Mouse (Mus musculus) G1E (cell line): ENCODE measurements around the gene Slc25a33. TPM values are rescaled to one million over a fixed set of nuclear protein-coding genes. Genes with fewer than 3 reads are reported as not detected.

ENCODE experiments used
- ATAC-seq: 2 replicates; pipeline ENCODE4 v1.8.0; 2016; ENCODE audit warnings: mild to moderate bottlenecking; ENCODE audit not compliant: insufficient number of reproducible peaks, poor library complexity, low FRiP score, severe bottlenecking; ENCODE audit errors: extremely low read depth
- DNase-seq: peaks from one replicate; pipeline ENCODE4 v3.0.0; 2012; ENCODE audit warnings: low spot score
- H3K27me3 ChIP-seq: 2 replicates; pipeline ENCODE4 v1.6.1; 2012; ENCODE audit warnings: mild to moderate bottlenecking, low read length, inconsistent platforms; ENCODE audit not compliant: insufficient read depth
- H3K36me3 ChIP-seq: replicated peaks from 2 replicates; pipeline ENCODE3; 2012; ENCODE audit warnings: mild to moderate bottlenecking, inconsistent platforms
- H3K4me1 ChIP-seq: 2 replicates; pipeline ENCODE4 v1.6.1; 2012; ENCODE audit warnings: low read depth, low read length, inconsistent platforms, mixed read lengths; ENCODE audit not compliant: insufficient read depth
- H3K4me3 ChIP-seq: 2 replicates; pipeline ENCODE4 v1.5.1; 2012; ENCODE audit warnings: low read depth, mild to moderate bottlenecking, inconsistent platforms, low read length, moderate library complexity, mixed read lengths
- H3K9me3 ChIP-seq: replicated peaks from 2 replicates; pipeline ENCODE4 v1.6.1; 2012; ENCODE audit warnings: inconsistent platforms
- CTCF ChIP-seq: IDR thresholded peaks from 2 replicates; pipeline ENCODE4 v1.5.1; 2012; ENCODE audit warnings: low read depth, low read length, inconsistent platforms, mixed read lengths
- GATA1 ChIP-seq: IDR thresholded peaks from 2 replicates; pipeline ENCODE4 v1.6.1; 2012; ENCODE audit warnings: borderline replicate concordance, low read length, inconsistent platforms, mixed read lengths
- GATA2 ChIP-seq: IDR thresholded peaks from 2 replicates; pipeline ENCODE4 v1.6.1; 2012; ENCODE audit warnings: low read depth, low read length, inconsistent platforms, borderline replicate concordance
- POLR2AphosphoS5 ChIP-seq: IDR thresholded peaks from 2 replicates; pipeline ENCODE4 v1.6.1; 2012; ENCODE audit warnings: low read depth, low read length, inconsistent platforms; ENCODE audit not compliant: insufficient replicate concordance
- TAL1 ChIP-seq: conservative IDR thresholded peaks from 2 replicates; pipeline ENCODE4 v1.6.1; 2012; ENCODE audit warnings: low read depth, low read length, inconsistent platforms, mixed read lengths
- polyA plus RNA-seq: library from polyadenylated mRNA; stranded (reverse); fragments of >175 nt; gene quantifications from 2 replicates; pipeline ENCODE4 v1.2.3, GENCODE M21; 2012
- total RNA-seq, 2 experiments: library from RNA; stranded (forward) in 1 of 2; stranded (reverse) in 1 of 2; fragments of 200-1000 nt in 1 of 2; fragments of >200 nt in 1 of 2; fragmentation: Nextera tagmentation in 1 of 2; gene quantifications; 2 replicates each; pipeline ENCODE4 v1.2.3; 2014 to 2017

The Slc25a33 gene
- 2.3 and 6.3 TPM in 2 replicates for total RNA-seq (2014; fragmentation: Nextera tagmentation)
- total RNA-seq (2017): 4.6 and 4.9 TPM in 2 replicates
- polyA plus RNA-seq: 3.7 and 4.4 TPM in 2 replicates

- H3K36me3 ChIP-seq: peaks cover 5% of the 10 kb centered on the region
- DNase-seq (peak; percentile 74), ATAC-seq (peak; percentile 93)
- no peak for TF ChIP-seq CTCF
- no peak for TF ChIP-seq GATA1
- TF ChIP-seq GATA2: no peak
- TF ChIP-seq POLR2AphosphoS5: no peak
- no peak for TF ChIP-seq TAL1
- peaks cover 3% of the 10 kb centered on the region; the same call in 1 of the 2 replicates for H3K27me3 ChIP-seq
- H3K9me3 ChIP-seq: no peaks in the 10 kb centered on the region
- H3K4me3 ChIP-seq: peak within 1 kb of the TSS; percentile 78
- H3K4me1 ChIP-seq: peaks cover 5% of the 10 kb centered on the region; the same call in 1 of the 2 replicates
Observed at GRCm38 (mm10) chr4:149774094-149774470, at the start of gene Slc25a33. Gene Slc25a33 (minus strand): TSS chr4:149774277.

GRCm38 (mm10) chr4:149822586-149823196, 48.6 kb upstream of the Slc25a33 start:
- Histone ChIP-seq H3K4me3 (no peak overlapping the region), H3K27me3 (no peaks in the 10 kb centered on the region), H3K4me1 (no peaks in the 10 kb centered on the region), H3K36me3 (no peaks in the 10 kb centered on the region), H3K9me3 (no peaks in the 10 kb centered on the region)
- ATAC-seq (no peak), DNase-seq (no peak)
- TF ChIP-seq CTCF: no peak
- no peak for TF ChIP-seq POLR2AphosphoS5
- no peak for TF ChIP-seq GATA1
- no peak for TF ChIP-seq TAL1

- DNase-seq (no peak), ATAC-seq (no peak)
- no peak overlapping the region for H3K4me3 ChIP-seq
- no peak for TF ChIP-seq GATA1
- no peak for TF ChIP-seq TAL1
- no peak for TF ChIP-seq POLR2AphosphoS5
- no peak for TF ChIP-seq CTCF
- no peak for TF ChIP-seq GATA2
- no peaks in the 10 kb centered on the region for H3K9me3 ChIP-seq
- no peaks in the 10 kb centered on the region for H3K4me1 ChIP-seq
- no peaks in the 10 kb centered on the region for H3K36me3 ChIP-seq
- no peaks in the 10 kb centered on the region for H3K27me3 ChIP-seq
Observed at GRCm38 (mm10) chr4:149822126-149822525, 48.0 kb upstream of the Slc25a33 start.

GRCm38 (mm10) chr4:149820569-149820968, 46.5 kb upstream of the Slc25a33 start:
- no peaks in the 10 kb centered on the region for H3K4me1 ChIP-seq

GRCm38 (mm10) chr4:149819195-149819594, 45.1 kb upstream of the Slc25a33 start:
- no peak for TF ChIP-seq POLR2AphosphoS5
- ATAC-seq (no peak), DNase-seq (no peak)
- no peaks in the 10 kb centered on the region for H3K36me3 ChIP-seq
- no peaks in the 10 kb centered on the region for H3K4me1 ChIP-seq
- no peaks in the 10 kb centered on the region for H3K9me3 ChIP-seq
- H3K4me3 ChIP-seq: no peak overlapping the region
- H3K27me3 ChIP-seq: no peaks in the 10 kb centered on the region

More at GRCm38 (mm10) chr4:149820569-149820968, 46.5 kb upstream of the Slc25a33 start:
- TF ChIP-seq CTCF (no peak), TAL1 (no peak), POLR2AphosphoS5 (no peak), GATA1 (no peak), GATA2 (no peak)
- Histone ChIP-seq H3K36me3 (no peaks in the 10 kb centered on the region), H3K9me3 (no peaks in the 10 kb centered on the region), H3K27me3 (no peaks in the 10 kb centered on the region), H3K4me3 (no peak overlapping the region)
- ATAC-seq: no peak
- DNase-seq: no peak

GRCm38 (mm10) chr4:149816598-149816997, 42.5 kb upstream of the Slc25a33 start:
- DNase-seq (no peak), ATAC-seq (no peak)
- H3K27me3 ChIP-seq: no peaks in the 10 kb centered on the region
- TF ChIP-seq GATA2 (no peak), TAL1 (no peak), GATA1 (no peak)
- H3K9me3 ChIP-seq: no peaks in the 10 kb centered on the region
- no peaks in the 10 kb centered on the region for H3K4me1 ChIP-seq
- H3K36me3 ChIP-seq: no peaks in the 10 kb centered on the region
- no peak overlapping the region for H3K4me3 ChIP-seq

- no peak for TF ChIP-seq GATA2
- no peak for TF ChIP-seq CTCF
- no peak for TF ChIP-seq TAL1
- TF ChIP-seq POLR2AphosphoS5: no peak
- no peak for DNase-seq
- no peaks in the 10 kb centered on the region for H3K36me3 ChIP-seq
- H3K4me3 ChIP-seq: no peak overlapping the region
- no peak for ATAC-seq
- no peaks in the 10 kb centered on the region for H3K4me1 ChIP-seq
- H3K27me3 ChIP-seq: no peaks in the 10 kb centered on the region
- H3K9me3 ChIP-seq: peaks cover under 1% of the 10 kb centered on the region; the same call in 1 of the 2 replicates
Observed at GRCm38 (mm10) chr4:149815586-149815985, 41.5 kb upstream of the Slc25a33 start.
